Mouse (Mus musculus): ENCODE measurements around the gene St6galnac3.

DNA sequence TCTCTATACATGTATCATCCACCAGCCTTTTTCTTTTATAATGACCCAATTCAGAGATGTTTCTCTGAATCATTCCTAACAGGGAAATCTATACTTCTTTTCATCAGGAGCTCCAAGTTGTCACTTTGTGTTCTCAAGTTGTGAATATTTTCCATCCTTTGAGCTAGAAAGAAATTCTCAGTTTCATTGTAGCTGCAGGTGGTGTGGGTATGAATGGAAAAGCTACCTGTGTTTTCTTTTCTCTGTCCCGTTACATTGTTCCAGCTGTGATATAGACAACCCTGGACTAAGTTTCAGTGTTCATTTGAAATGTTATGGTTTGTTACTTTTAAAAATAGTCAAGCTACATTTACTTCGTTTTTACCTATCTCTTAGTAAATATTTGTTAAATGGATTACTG is 534.2 kb downstream of the St6galnac3 start:
- TF ChIP-seq POLR2A (IDR thresholded peaks at IDR 0.05; ENCODE audit: low read depth, low read length) (no peak), CTCF (IDR thresholded peaks at IDR 0.05; ENCODE audit: borderline replicate concordance, insufficient read depth, low read length) (no peak)

All from embryonic fibroblast, embryonic 13.5 days (primary cell).